Mouse (Mus musculus) ES-Bruce4 (cell line): Measurements from ENCODE around the gene Cep295nl. TPM values are rescaled to one million over a fixed set of nuclear protein-coding genes. Genes with fewer than 3 reads are reported as not detected.
"Not testable (repeated sequence)": the region's sequence is repeated elsewhere in the genome, so short reads cannot be mapped to it uniquely, and the experiment has no call there.

Experiments used
- H3K27ac ChIP-seq: 2 replicates; pipeline ENCODE4 v1.5.1; 2012; ENCODE audit warnings: low read length, inconsistent platforms; ENCODE audit not compliant: insufficient read depth
- H3K27me3 ChIP-seq: 2 replicates; pipeline ENCODE4 v1.6.1; 2012; ENCODE audit warnings: mild to moderate bottlenecking, low read length, inconsistent platforms; ENCODE audit not compliant: control insufficient read depth, poor library complexity, insufficient read depth, severe bottlenecking
- H3K36me3 ChIP-seq: 2 replicates; pipeline ENCODE4 v1.6.1; 2012; ENCODE audit warnings: inconsistent platforms, mild to moderate bottlenecking, low read length, moderate library complexity; ENCODE audit not compliant: control insufficient read depth, poor library complexity, insufficient read depth, severe bottlenecking
- H3K4me1 ChIP-seq: one replicate; pipeline ENCODE4 v1.8.1; 2011; ENCODE audit warnings: low read length; ENCODE audit not compliant: control insufficient read depth, insufficient read depth
- H3K4me3 ChIP-seq: 2 replicates; pipeline ENCODE4 v1.5.1; 2011; ENCODE audit warnings: low read depth, mild to moderate bottlenecking, low read length
- H3K9ac ChIP-seq: 2 replicates; pipeline ENCODE4 v1.6.1; 2012; ENCODE audit warnings: low read depth, mild to moderate bottlenecking, inconsistent platforms; ENCODE audit not compliant: poor library complexity, severe bottlenecking
- H3K9me3 ChIP-seq: replicated peaks from 2 replicates; pipeline ENCODE4 v1.6.1; 2012; ENCODE audit warnings: mild to moderate bottlenecking, low read length, inconsistent platforms; ENCODE audit not compliant: control insufficient read depth, poor library complexity, insufficient read depth, severe bottlenecking
- CTCF ChIP-seq: IDR thresholded peaks from one replicate; pipeline ENCODE4 v1.8.1; 2011; ENCODE audit warnings: low read depth, low read length
- EP300 ChIP-seq: IDR thresholded peaks from 2 replicates; pipeline ENCODE4 v1.6.1; 2011; ENCODE audit warnings: low read depth, low read length; ENCODE audit not compliant: insufficient read depth
- POLR2A ChIP-seq: IDR thresholded peaks from one replicate; pipeline ENCODE4 v1.8.1; 2011; ENCODE audit warnings: low read length; ENCODE audit not compliant: insufficient read depth
- polyA plus RNA-seq: library from polyadenylated mRNA; stranded (reverse); fragments of >200 nt; gene quantifications from 2 replicates; pipeline ENCODE4 v1.2.4, GENCODE M21; 2011; ENCODE audit warnings: low read depth; ENCODE audit not compliant: missing spikeins, insufficient read depth, insufficient read length

Cep295nl gene
- polyA plus RNA-seq, 1 experiment = 0.64 TPM

DNA sequence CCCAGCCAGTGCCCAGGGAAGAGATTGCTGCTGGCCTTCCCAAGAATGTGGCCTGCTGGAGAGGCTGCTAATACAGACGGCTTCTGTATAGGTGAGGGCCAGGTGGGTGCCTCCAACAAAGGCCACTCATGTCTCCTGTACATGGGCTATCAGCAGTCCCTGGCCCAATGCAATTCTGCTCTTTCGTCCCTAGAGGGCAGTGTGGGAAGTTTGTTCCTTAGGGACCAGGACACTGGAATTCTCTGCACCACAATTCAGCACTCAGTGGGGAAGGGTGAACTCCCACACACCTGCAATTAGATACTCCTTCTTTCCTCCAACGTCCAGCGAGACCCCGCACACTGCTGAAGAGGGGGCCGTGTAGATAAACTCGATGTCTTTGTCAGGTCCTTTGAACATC, 25.2 kb downstream of the Cep295nl start:
- Histone ChIP-seq H3K27ac (no peak overlapping the region), H3K27me3 (no peaks in the 10 kb centered on the region), H3K4me1 (no peaks in the 10 kb centered on the region), H3K9me3 (no peaks in the 10 kb centered on the region), H3K4me3 (no peak overlapping the region), H3K36me3 (no peaks in the 10 kb centered on the region), H3K9ac (no peak overlapping the region)
- no peak for TF ChIP-seq POLR2A
- peak; percentile 90 for TF ChIP-seq CTCF
- TF ChIP-seq EP300 = no peak

DNA sequence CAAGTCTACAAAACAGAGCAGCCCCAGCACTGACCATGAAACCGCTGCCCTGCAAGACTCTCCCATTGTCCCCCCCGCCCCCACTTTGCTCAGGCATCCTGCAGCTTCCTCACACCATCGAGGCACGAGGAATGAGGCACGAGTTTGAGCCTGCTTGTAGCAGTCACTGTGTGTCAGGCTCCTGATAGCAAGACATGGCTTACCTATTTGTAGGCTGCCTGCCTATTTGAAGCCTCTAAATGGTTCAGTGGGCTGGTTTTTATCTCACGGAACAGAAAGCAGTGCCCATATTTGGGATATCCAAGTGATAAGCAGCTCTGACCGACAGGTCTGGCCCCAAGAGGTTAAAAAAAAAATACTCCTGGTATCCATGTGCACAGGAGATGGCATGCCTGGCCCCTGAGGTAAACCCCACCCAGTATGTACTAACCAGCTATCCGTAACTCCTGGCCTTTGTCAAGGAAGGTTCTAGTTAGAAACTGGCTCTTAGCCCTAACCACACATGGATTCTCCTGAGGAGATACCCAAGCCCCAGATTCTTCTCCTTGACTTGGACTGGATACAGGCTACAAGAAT, 26.0 kb downstream of the Cep295nl start:
- TF ChIP-seq EP300 = no peak
- TF ChIP-seq CTCF = no peak
- no peak for TF ChIP-seq POLR2A
- H3K4me3 ChIP-seq = no peak overlapping the region
- H3K27ac ChIP-seq = no peak overlapping the region
- H3K36me3 ChIP-seq = no peaks in the 10 kb centered on the region
- no peaks in the 10 kb centered on the region for H3K4me1 ChIP-seq
- H3K9ac ChIP-seq = no peak overlapping the region
- H3K27me3 ChIP-seq = no peaks in the 10 kb centered on the region
- no peaks in the 10 kb centered on the region for H3K9me3 ChIP-seq

DNA sequence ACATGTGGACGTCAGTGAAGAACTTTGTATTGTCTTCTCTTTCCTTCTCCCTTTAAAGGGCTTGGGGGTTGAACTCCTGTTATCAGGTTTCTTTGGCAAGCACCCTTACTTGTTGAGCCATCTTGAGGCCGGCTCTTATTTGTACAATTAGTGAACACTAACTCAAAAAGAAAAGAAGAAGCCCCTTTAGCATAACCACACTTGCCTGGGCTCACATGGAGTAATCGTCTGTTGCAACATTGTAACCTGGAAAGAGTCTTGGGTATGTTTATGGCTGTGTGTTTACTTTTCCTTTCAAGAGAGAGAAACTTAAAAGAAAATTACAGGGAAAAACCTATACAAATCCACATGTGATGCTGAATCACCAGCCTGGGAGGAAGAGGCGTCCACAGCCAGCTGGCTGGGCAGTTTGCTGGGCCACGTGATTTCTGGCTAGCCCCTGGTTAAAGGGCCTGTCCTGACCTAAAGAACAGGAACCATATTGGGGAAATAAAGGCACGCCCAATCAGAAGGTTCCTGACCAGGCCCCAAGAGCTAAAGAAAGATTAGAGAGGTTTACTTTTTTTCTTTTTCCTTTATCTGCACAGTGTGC, 30.1 kb downstream of the Cep295nl start:
- Histone ChIP-seq H3K36me3 (no peaks in the 10 kb centered on the region), H3K27me3 (no peaks in the 10 kb centered on the region), H3K9me3 (0 out of 2 replicates have a peak, but pooled peaks cover 6% of the 10 kb centered on the region), H3K4me3 (no peak overlapping the region), H3K27ac (no peak overlapping the region), H3K4me1 (no peaks in the 10 kb centered on the region), H3K9ac (no peak overlapping the region)
- TF ChIP-seq EP300 = no peak
- no peak for TF ChIP-seq CTCF
- no peak for TF ChIP-seq POLR2A

DNA sequence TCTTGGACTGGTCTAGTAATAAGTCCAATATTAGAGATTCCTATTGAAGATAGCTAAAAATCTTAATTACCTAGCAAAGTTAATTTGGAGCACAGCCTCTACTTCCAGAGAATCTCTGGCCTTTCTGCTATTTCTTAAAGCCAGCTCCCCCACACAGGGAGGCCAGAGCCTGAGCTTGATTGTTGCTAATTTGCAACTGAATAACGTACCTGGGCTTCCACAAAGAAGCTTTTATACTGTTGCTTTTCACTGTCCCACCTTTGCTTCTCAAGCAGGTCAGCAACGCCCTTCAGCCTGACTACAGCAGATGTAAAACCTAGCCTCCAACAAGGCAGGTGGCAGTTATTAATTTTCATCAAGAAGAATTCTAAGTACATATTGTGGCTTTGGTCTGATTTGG, 34.3 kb downstream of the Cep295nl start:
- H3K27ac ChIP-seq, H3K4me1 ChIP-seq, H3K36me3 ChIP-seq, H3K9ac ChIP-seq, H3K9me3 ChIP-seq, H3K27me3 ChIP-seq, H3K4me3 ChIP-seq: not testable (repeated sequence)

DNA sequence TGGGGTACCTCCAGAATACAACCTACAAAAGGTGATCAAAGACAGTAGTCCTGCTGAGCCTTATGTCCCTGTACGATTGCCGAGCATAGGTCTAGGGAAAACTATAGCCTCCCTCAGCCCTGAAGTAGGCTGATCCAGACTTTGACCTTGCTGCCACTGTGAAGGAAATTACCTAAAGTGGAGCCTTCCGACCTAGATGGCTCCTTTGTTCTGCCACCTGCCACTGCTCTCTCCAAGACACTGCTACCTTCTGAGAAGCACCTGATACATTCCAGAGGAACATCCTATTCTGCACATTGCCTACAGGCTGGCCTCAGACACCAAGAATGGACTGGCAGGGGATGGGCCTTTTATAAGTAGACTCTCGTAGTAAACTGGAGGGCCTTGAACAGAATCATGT, 38.3 kb downstream of the Cep295nl start:
- H3K4me3 ChIP-seq, H3K9ac ChIP-seq, H3K27ac ChIP-seq, H3K9me3 ChIP-seq, H3K36me3 ChIP-seq, H3K4me1 ChIP-seq, H3K27me3 ChIP-seq: not testable (repeated sequence)

DNA sequence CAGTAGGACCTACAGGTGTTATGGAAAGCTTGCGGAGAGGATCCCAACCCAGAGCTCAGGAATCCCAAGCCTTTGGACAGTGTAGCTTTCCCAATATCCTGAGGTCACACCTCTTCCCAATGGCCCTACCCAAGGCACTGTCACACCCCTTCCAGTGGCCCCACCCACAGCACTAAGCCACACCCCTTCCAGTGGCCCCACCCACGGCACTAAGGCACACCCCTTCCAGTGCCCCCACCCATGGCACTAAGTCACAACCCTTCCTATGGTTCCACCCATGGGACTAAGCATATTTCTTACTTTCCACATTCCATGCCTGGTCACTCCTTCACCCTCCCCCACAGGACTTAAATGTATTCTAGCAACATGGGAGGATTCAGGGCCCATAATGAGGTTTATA, 43.5 kb downstream of the Cep295nl start:
- Histone ChIP-seq H3K4me3 (no peak overlapping the region), H3K4me1 (no peaks in the 10 kb centered on the region), H3K9ac (no peak overlapping the region), H3K27me3 (no peaks in the 10 kb centered on the region), H3K9me3 (no peaks in the 10 kb centered on the region), H3K36me3 (no peaks in the 10 kb centered on the region), H3K27ac (no peak overlapping the region)
- TF ChIP-seq CTCF (no peak), EP300 (no peak), POLR2A (no peak)
